Mouse (Mus musculus): ENCODE measurements around the gene Tlcd1.

The Tlcd1 gene

GRCm38 (mm10) chr11:78161968-78162367 lies 14.5 kb upstream of the Tlcd1 start:
- DNase-seq (ENCODE audit: low spot score) = no peak

DNA sequence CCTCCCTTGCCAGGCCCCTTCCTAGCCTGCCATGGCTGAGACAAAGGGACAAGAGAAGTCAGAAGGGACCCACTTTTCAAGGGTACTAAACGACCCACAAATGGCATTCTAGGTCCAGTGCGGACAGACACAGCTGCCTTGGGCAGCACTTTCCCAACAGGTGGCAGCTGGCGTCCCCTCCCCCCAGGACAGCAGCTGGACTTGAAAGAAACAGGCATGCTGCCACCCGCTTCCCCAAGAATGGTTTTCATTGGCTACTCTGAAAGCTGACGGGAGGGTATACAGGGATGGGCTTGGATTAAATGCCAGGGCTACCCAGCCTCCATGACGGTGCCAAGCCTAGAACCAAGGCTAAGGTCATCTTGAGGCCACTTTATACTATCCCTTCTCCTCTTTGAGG lies 14.0 kb upstream of the Tlcd1 start:
- no peak for DNase-seq (ENCODE audit: low spot score)

- DNase-seq (ENCODE audit: low spot score) = no peak
Observed at GRCm38 (mm10) chr11:78163045-78163444, 13.5 kb upstream of the Tlcd1 start.

GRCm38 (mm10) chr11:78163681-78164603 lies 12.6 kb upstream of the Tlcd1 start:
- peak; percentile 55 for DNase-seq (ENCODE audit: low spot score)

DNA sequence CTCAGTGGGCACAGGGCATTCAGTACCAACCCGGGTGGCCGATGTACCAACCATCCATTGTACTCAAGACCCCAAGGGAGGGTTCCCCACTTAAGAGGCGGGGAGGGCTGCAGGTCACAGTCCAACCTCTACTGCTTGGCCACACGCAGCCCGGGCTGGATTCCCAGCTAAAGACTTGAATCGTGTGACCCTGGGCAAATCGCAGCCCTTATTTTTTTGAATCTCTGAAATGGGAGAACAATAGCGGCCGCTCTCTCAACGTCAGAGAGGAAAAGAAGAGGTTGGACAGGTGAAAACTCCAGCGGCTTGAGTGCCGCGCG lies 11.9 kb upstream of the Tlcd1 start:
- no peak for DNase-seq (ENCODE audit: low spot score)

GRCm38 (mm10) chr11:78164924-78165760 lies 11.4 kb upstream of the Tlcd1 start, which contains the start of gene Traf4:
TSS of gene Traf4 (minus strand) at chr11:78165589.
- peak; percentile 75 for DNase-seq (ENCODE audit: low spot score)

GRCm38 (mm10) chr11:78165761-78166109 lies 10.8 kb upstream of the Tlcd1 start:
- DNase-seq (ENCODE audit: low spot score) = no peak

GRCm38 (mm10) chr11:78166161-78166560 lies 10.3 kb upstream of the Tlcd1 start:
- DNase-seq (ENCODE audit: low spot score) = no peak

DNA sequence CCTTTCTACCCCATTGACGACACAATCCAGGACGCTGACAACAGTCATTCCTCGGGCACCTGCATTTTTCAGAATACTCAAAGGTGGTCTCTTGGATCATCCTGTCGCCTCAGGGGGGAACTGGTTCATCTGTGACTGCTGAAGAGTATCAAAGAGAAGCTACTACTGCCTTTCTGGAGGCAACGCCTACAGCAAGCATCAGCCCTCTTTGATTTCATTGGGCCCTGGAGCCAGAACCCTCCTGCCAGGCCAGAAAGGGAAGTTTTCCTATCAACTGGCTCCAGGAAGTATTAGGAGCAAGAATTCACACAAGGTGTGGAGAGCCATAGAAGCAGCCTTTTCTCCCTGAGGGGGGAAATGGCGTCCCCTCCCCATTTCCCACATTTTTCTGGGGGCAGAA lies 9.9 kb upstream of the Tlcd1 start:
- no peak for DNase-seq (ENCODE audit: low spot score)

DNA sequence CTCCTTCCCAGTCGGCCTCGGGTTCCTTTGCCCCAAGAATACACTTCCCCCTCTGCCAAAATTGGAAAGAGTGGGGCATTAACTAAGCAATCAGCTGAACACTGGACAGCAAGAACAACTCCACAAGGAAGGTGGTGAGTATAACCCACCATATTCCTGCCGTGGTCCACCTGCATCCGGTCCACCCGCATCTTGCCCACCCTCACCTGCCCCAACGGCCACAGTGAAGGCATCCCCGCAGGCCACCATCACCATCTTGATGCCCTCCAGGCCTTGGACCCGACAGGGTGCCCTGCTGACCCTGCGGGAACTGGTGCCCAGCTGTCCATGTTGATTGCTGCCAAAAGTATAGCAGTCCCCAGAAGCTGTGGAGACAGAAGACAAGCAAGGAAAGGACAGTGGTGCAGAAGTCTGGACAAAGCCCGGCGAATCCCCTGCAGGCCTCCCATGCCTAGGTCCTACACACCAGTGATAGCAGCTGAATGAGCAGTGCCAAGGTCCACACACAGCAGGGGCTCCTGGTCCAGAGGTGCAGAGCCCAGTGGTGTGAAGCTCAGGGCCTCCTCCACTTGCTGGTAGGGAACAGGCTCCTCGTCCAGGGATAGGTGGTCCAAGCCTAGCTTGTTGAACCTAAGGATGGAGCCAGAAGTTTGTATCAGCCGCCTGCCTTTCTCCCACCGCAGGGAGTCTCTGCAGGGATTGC lies 9.1 kb upstream of the Tlcd1 start:
- no peak for DNase-seq (ENCODE audit: low spot score)

- DNase-seq (ENCODE audit: low spot score) = no peak
Observed at GRCm38 (mm10) chr11:78168541-78169468, 7.7 kb upstream of the Tlcd1 start.

DNA sequence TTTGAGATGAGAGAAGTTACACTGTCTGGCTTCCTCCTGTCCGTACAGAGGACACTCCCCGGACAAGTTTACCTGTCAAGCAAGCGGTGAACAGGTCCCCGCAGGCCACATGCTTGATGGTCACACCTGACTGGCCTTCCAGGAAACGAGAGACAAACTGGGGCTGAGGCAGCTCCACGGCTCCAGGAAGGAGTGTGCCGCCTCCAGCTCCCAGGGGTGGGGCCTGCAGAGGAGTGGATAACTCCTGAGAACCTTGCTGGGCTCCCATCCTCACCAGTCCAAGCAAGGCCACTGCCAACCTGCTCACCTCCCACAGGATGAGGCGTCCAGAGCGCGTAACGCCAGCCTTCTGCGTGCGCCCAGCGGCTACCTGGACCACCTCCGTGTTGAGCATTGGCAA lies 6.2 kb upstream of the Tlcd1 start:
- no peak for DNase-seq (ENCODE audit: low spot score)

- no peak for DNase-seq (ENCODE audit: low spot score)
Observed at GRCm38 (mm10) chr11:78171328-78171727, 5.2 kb upstream of the Tlcd1 start.

DNA sequence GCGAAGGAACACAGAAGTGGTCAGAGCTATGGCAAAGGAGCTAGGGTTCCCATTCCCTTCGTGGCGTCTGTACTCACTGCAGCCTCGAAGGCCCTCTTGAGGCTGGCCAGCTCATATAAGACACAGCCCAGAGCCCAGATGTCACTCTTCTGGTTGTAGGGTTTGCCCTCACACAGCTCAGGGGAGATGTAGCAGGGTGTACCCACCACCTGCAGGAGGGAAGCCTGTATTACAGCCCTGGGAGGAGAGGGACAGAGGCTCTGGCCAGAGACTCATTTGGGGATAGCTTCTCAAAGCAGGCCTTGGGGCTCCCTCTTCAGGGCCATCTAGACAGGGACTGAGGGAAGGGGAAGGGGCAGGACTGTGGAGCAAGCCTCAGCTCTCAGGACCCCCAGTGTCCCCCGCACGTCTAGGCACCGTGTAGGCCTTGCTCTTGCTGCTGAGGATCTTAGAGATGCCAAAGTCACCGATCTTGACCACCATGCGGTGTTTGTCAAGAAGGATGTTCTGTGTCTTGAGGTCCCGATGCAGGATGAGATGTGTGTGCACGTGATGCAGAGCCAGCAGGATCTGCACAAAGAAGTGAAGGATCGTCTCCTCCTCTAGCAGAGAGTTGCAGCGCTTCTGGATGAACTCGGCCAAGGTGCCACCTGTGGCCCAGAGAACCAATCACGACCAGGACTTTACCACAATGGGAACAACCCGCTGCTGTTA lies 4.3 kb upstream of the Tlcd1 start:
- no peak for DNase-seq (ENCODE audit: low spot score)

GRCm38 (mm10) chr11:78172748-78173383 lies 3.6 kb upstream of the Tlcd1 start:
- no peak for DNase-seq (ENCODE audit: low spot score)

DNA sequence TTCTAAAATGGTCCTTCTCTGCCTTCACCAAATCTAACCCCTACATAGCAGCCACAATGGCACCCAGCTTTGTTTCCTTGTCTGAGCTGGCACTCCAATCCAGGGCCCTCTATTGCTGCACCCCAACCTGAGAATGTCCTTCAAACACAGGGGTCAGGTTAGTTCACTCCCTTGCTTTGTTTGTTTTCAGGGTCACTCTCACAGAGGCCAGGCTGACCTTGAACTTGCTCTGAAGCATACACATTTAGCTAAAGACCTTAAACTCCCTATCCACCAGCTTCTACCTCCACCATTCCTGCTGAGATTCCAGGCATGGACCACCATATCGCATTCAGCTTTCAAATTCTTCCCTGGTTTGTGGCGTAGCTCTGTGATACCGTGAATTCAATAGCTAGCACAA lies 2.0 kb upstream of the Tlcd1 start:
- DNase-seq (ENCODE audit: low spot score) = no peak

GRCm38 (mm10) chr11:78175771-78176401 lies 625 bp upstream of the Tlcd1 start:
- DNase-seq (ENCODE audit: low spot score) = peak; percentile 92

- DNase-seq (ENCODE audit: low spot score) = no peak
Observed at GRCm38 (mm10) chr11:78176905-78177331, 407 bp downstream of the Tlcd1 start.

- no peak for DNase-seq (ENCODE audit: low spot score)
Observed at GRCm38 (mm10) chr11:78177437-78177836, 926 bp downstream of the Tlcd1 start.
